Mouse (Mus musculus) left cerebral cortex, postnatal 36 days (tissue): ENCODE data around the gene Gm17267. TPM values are rescaled to one million over a fixed set of nuclear protein-coding genes. Genes with fewer than 3 reads are reported as not detected.
"Not testable (repeated sequence)": the region's sequence is repeated elsewhere in the genome, so short reads cannot be mapped to it uniquely, and the experiment has no call there.

Experiments
- DNase-seq, 2 experiments: peaks; one replicate each; pipeline ENCODE4 v3.0.0; 2021 to 2022; ENCODE audit warnings: low spot score in 2 of 2, mixed read lengths in 1 of 2
- intact Hi-C: fragments of 180-260 bp; cut with DNase I; formaldehyde crosslinking; loops from one replicate; pipeline ENCODE4 v1.15.1; 2025
- total RNA-seq, 2 experiments: library from RNA; stranded (reverse); gene quantifications; 2 replicates each; pipeline ENCODE4 v1.2.3; 2021

Gm17267 gene
- total RNA-seq, result not detected

DNA sequence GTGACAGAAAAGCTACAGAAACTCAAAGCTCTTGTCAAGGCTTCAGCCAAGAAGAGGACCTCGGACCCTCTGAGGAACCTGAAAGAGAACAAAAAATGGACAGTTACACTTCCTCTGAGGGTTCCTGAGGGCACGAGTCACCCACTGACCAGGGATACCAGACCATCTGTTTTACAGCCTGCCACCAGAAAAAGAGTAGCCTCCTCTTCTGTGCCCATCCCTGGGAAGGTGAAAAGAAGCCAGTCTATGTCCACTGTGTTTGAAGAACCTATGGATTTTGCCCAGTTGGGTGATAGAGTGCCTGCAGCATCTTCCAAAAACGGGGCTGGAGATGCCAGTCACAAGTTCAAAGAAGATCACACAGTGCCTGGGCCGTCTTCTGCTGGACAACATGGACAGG, at the start of gene Gm17267:
TSS of gene Gm17267 (plus strand) at position 301 of the 400 bp plus-strand sequence.
- intact Hi-C loops, result not testable (repeated sequence)

More for the DNA sequence above, at the start of gene Gm17267:
- DNase-seq, result not testable (repeated sequence)
